Mouse (Mus musculus) G1E (cell line): ENCODE data around the gene Fam198b. TPM values are rescaled to one million over a fixed set of nuclear protein-coding genes. Genes with fewer than 3 reads are reported as not detected.
A peak's percentile ranks its signal among the peaks of the same experiment; 100 is the strongest.

ENCODE experiments used
- ATAC-seq: 2 replicates; pipeline ENCODE4 v1.8.0; 2016; ENCODE audit warnings: mild to moderate bottlenecking; ENCODE audit not compliant: insufficient number of reproducible peaks, poor library complexity, low FRiP score, severe bottlenecking; ENCODE audit errors: extremely low read depth
- DNase-seq: peaks from one replicate; pipeline ENCODE4 v3.0.0; 2012; ENCODE audit warnings: low spot score
- H3K27me3 ChIP-seq: 2 replicates; pipeline ENCODE4 v1.6.1; 2012; ENCODE audit warnings: mild to moderate bottlenecking, low read length, inconsistent platforms; ENCODE audit not compliant: insufficient read depth
- H3K36me3 ChIP-seq: replicated peaks from 2 replicates; pipeline ENCODE3; 2012; ENCODE audit warnings: mild to moderate bottlenecking, inconsistent platforms
- H3K4me1 ChIP-seq: 2 replicates; pipeline ENCODE4 v1.6.1; 2012; ENCODE audit warnings: low read depth, low read length, inconsistent platforms, mixed read lengths; ENCODE audit not compliant: insufficient read depth
- H3K4me3 ChIP-seq: 2 replicates; pipeline ENCODE4 v1.5.1; 2012; ENCODE audit warnings: low read depth, mild to moderate bottlenecking, inconsistent platforms, low read length, moderate library complexity, mixed read lengths
- H3K9me3 ChIP-seq: replicated peaks from 2 replicates; pipeline ENCODE4 v1.6.1; 2012; ENCODE audit warnings: inconsistent platforms
- CTCF ChIP-seq: IDR thresholded peaks from 2 replicates; pipeline ENCODE4 v1.5.1; 2012; ENCODE audit warnings: low read depth, low read length, inconsistent platforms, mixed read lengths
- GATA1 ChIP-seq: IDR thresholded peaks from 2 replicates; pipeline ENCODE4 v1.6.1; 2012; ENCODE audit warnings: borderline replicate concordance, low read length, inconsistent platforms, mixed read lengths
- GATA2 ChIP-seq: IDR thresholded peaks from 2 replicates; pipeline ENCODE4 v1.6.1; 2012; ENCODE audit warnings: low read depth, low read length, inconsistent platforms, borderline replicate concordance
- POLR2AphosphoS5 ChIP-seq: IDR thresholded peaks from 2 replicates; pipeline ENCODE4 v1.6.1; 2012; ENCODE audit warnings: low read depth, low read length, inconsistent platforms; ENCODE audit not compliant: insufficient replicate concordance
- TAL1 ChIP-seq: conservative IDR thresholded peaks from 2 replicates; pipeline ENCODE4 v1.6.1; 2012; ENCODE audit warnings: low read depth, low read length, inconsistent platforms, mixed read lengths
- polyA plus RNA-seq: library from polyadenylated mRNA; stranded (reverse); fragments of >175 nt; gene quantifications from 2 replicates; pipeline ENCODE4 v1.2.3, GENCODE M21; 2012
- total RNA-seq, 2 experiments: library from RNA; stranded (forward) in 1 of 2; stranded (reverse) in 1 of 2; fragments of 200-1000 nt in 1 of 2; fragments of >200 nt in 1 of 2; fragmentation: Nextera tagmentation in 1 of 2; gene quantifications; 2 replicates each; pipeline ENCODE4 v1.2.3; 2014 to 2017

The Fam198b gene
- total and polyA plus RNA-seq, 3 experiments: 3.6 to 207 (median 102) TPM

DNA sequence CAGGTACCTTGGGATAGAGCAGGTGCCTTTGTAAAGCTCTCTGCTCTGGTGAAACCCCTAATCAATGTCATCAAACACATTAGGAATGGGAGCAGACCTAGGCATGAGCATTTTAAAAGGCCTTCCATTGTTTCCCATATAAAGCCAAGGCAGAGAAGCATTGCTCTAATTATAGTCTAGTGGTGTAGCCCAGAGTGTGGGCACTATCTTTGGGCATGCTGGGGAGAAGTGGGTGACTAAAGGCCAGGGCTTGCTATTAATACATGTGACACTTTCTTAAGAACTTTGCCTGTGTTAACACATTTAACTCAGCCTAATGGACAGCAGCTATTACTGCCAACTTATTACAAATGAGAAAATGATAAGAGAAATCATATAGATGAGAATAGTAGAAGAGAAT, 106.1 kb downstream of the Fam198b start:
- no peak overlapping the region for H3K4me3 ChIP-seq
- DNase-seq: no peak
- H3K9me3 ChIP-seq: no peaks in the 10 kb centered on the region
- no peaks in the 10 kb centered on the region for H3K36me3 ChIP-seq
- no peak for ATAC-seq
- peaks cover 23% of the 10 kb centered on the region for H3K4me1 ChIP-seq
- H3K27me3 ChIP-seq: no peaks in the 10 kb centered on the region
- TF ChIP-seq CTCF (no peak), POLR2AphosphoS5 (no peak), TAL1 (no peak), GATA1 (no peak), GATA2 (no peak)

DNA sequence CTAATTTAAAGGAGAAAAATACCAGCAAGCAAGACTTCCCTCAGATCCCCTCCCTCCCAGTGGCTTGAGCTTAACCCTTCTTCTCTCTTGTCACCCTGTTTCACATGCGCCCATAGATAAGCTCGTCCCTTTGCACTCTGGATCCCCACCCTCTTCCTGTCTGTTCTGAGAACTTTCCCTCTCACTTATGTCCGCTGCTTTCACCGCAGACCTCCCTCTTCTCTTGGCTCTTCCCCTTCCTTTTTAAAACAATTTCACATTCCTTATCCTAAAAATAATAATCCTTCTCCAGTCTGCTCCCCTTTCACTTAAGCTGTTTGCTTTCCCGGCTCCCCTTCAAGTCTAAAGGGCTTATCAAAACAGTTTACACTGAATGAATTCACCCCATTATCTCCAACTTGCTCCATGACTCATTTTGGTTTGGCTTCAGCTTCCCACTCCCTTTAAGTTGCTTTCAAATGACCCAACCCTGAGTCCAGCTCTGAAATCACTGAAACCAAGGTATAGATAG, 109.8 kb downstream of the Fam198b start:
- no peak overlapping the region; the same call in 1 of the 2 replicates for H3K4me3 ChIP-seq
- DNase-seq: peak; percentile 27
- no peaks in the 10 kb centered on the region for H3K36me3 ChIP-seq
- H3K9me3 ChIP-seq: no peaks in the 10 kb centered on the region
- no peaks in the 10 kb centered on the region for H3K27me3 ChIP-seq
- no peak for TF ChIP-seq CTCF
- no peak for TF ChIP-seq GATA2
- TF ChIP-seq TAL1: no peak; the same call in 1 of the 2 replicates
- no peak for TF ChIP-seq POLR2AphosphoS5
- no peak for TF ChIP-seq GATA1
- ATAC-seq: peak; percentile 79
- H3K4me1 ChIP-seq: peaks cover 35% of the 10 kb centered on the region

DNA sequence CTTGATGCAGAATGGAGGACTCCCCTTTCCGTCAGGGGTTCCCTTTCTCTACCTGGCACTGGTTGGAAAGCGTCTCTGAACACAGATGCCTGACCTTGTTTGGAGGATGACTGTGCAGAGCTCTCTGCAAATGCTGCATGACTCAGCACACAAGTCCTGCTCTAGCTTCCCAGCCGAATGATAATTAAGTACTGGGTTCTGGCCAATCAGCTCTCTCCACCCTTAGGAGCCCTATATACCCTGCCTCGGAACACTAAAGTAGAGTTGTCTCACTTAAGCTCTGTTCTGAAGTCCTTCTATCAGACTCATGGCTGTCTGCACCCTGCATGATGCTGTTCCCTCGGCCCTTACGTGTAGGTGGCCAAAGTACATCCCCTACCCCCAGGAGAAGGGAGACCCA, 111.4 kb downstream of the Fam198b start:
- no peaks in the 10 kb centered on the region for H3K36me3 ChIP-seq
- H3K9me3 ChIP-seq: no peaks in the 10 kb centered on the region
- DNase-seq (peak; percentile 34), ATAC-seq (peak; percentile 95)
- H3K4me1 ChIP-seq: peaks cover 35% of the 10 kb centered on the region
- TF ChIP-seq POLR2AphosphoS5 (no peak), GATA1 (no peak), GATA2 (no peak), TAL1 (no peak), CTCF (no peak)
- peak overlapping the region; percentile 18; the same call in 1 of the 2 replicates for H3K4me3 ChIP-seq
- H3K27me3 ChIP-seq: no peaks in the 10 kb centered on the region

Other genes with a start within 250 kb of the Fam198b start
- gene Rxfp1, start 146.7 kb upstream of the Fam198b start, total RNA-seq (2014; fragmentation: Nextera tagmentation): not detected in 2 replicates
- 0.12 and 0.38 TPM in 2 replicates for gene Rxfp1, start 146.7 kb upstream of the Fam198b start, total RNA-seq (2017)
- gene Rxfp1, start 146.7 kb upstream of the Fam198b start, polyA plus RNA-seq: not detected in 2 replicates
- 10.5 and 12.6 TPM in 2 replicates for gene Tmem144, start 31.8 kb upstream of the Fam198b start, total RNA-seq (2014; fragmentation: Nextera tagmentation)
- 34.7 and 42.9 TPM in 2 replicates for gene Tmem144, start 31.8 kb upstream of the Fam198b start, total RNA-seq (2017)
- 0.21 and 0.63 TPM in 2 replicates for gene Tmem144, start 31.8 kb upstream of the Fam198b start, polyA plus RNA-seq